Mouse (Mus musculus): ENCODE measurements around the gene Zfr2. TPM values are rescaled to one million over a fixed set of nuclear protein-coding genes. Genes with fewer than 3 reads are reported as not detected.
A peak's percentile ranks its signal among the peaks of the same experiment; 100 is the strongest.

Gene Zfr2
- polyA plus RNA-seq, 1 experiment from 2014 or later: 7.9 TPM

DNA sequence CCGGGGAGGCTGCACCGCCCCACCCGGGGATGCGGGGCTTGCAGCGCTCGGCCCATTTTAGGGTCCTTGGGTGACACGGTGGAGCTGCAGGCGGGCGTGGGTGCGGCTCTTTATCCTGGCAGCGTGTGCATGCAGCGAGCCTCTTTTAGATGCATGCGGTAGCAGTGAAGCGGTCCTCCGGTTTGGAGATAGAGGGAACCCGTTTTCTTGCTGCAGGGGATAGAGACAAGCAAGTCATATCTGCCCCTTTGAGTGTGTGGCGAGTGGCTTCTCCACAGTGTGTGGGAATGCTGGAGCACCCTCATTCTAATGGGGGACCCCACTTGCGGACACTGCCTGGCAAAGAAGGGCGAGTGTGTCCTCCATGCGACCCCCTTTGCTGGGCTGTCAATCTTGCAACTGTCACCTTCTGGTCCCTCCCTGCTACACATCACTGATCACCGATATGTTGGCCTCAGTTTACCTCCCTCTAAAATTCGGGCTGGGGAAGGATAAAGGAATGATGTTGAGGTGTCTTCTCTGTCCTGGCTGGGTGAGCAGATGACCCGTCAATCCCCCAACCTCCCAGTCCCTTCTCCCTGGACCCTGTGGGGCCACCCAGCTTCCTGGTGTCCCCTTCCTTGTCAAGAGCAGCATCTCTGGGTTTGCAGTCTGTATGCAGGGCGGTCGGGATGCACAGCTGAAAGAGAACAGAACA is 60.5 kb downstream of the Zfr2 start:
- Histone ChIP-seq H3K27ac (peak overlapping the region; percentile 85), H3K9me3 (no peaks in the 10 kb centered on the region), H3K4me2 (replicated peaks) (peak overlapping the region; percentile 95), H3K4me3 (replicated peaks) (peak overlapping the region; percentile 72), H3K27me3 (replicated peaks) (no peaks in the 10 kb centered on the region), H3K9ac (peak overlapping the region; percentile 85), H3K36me3 (no peaks in the 10 kb centered on the region; the same call in 1 of the 2 replicates), H3K4me1 (replicated peaks) (peaks cover 46% of the 10 kb centered on the region)
- WGBS: 2% methylated on average over 25 of the region's 25 CpGs
- no peak for ATAC-seq

DNA sequence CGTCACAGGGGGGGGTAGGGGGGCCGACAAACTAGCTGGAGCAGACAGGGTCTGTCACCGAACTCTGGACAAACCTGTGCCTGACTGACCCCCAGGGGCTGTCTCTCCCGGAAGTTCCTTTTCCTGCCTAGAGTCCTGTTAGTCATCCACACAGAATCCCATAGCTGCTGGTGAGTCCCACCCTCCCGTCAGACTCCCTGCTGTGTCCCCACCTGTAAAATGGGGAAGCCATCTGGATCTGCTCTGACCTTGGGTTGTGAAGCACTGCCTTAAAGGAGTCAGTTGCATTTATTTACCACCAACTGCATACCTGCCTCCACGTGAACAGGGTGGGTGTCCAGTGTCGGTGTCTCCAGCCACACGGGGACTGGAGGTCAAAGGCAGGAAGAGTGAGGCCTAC is 61.5 kb downstream of the Zfr2 start:
- H3K27me3 ChIP-seq (replicated peaks): no peaks in the 10 kb centered on the region
- H3K4me3 ChIP-seq (replicated peaks): peak overlapping the region; percentile 72
- peaks cover 43% of the 10 kb centered on the region for H3K4me1 ChIP-seq (replicated peaks)
- H3K4me2 ChIP-seq (replicated peaks): peak overlapping the region; percentile 95
- H3K36me3 ChIP-seq: no peaks in the 10 kb centered on the region; the same call in 1 of the 2 replicates
- no peak for ATAC-seq
- peak overlapping the region; percentile 85; the same call in 1 of the 2 replicates for H3K9ac ChIP-seq
- H3K27ac ChIP-seq: no peak overlapping the region
- WGBS: 31% methylated on average over 8 of the region's 8 CpGs
- no peaks in the 10 kb centered on the region for H3K9me3 ChIP-seq

GRCm38 (mm10) chr10:81295185-81295584 is 62.2 kb downstream of the Zfr2 start:
- ATAC-seq: no peak
- Histone ChIP-seq H3K27ac (no peak overlapping the region), H3K36me3 (no peaks in the 10 kb centered on the region; the same call in 1 of the 2 replicates), H3K4me3 (replicated peaks) (no peak overlapping the region), H3K4me1 (replicated peaks) (peaks cover 50% of the 10 kb centered on the region), H3K27me3 (replicated peaks) (no peaks in the 10 kb centered on the region), H3K4me2 (replicated peaks) (no peak overlapping the region), H3K9me3 (no peaks in the 10 kb centered on the region), H3K9ac (0 out of 2 replicates have a peak overlapping the region, but pooled peaks have one; percentile 85)
- 88% methylated on average over 6 of the region's 6 CpGs for WGBS

GRCm38 (mm10) chr10:81297246-81297645 is 64.3 kb downstream of the Zfr2 start:
- no peak for ATAC-seq
- Histone ChIP-seq H3K9ac (no peak overlapping the region), H3K4me3 (replicated peaks) (no peak overlapping the region), H3K27ac (peak overlapping the region; percentile 10; the same call in 1 of the 2 replicates), H3K4me1 (replicated peaks) (peaks cover 63% of the 10 kb centered on the region), H3K9me3 (no peaks in the 10 kb centered on the region), H3K4me2 (replicated peaks) (0 out of 2 replicates have a peak overlapping the region, but pooled peaks have one; percentile 11), H3K36me3 (no peaks in the 10 kb centered on the region; the same call in 1 of the 2 replicates), H3K27me3 (replicated peaks) (no peaks in the 10 kb centered on the region)
- WGBS: 78% methylated on average over 6 of the region's 6 CpGs

- no peaks in the 10 kb centered on the region; the same call in 1 of the 2 replicates for H3K36me3 ChIP-seq
- H3K4me2 ChIP-seq (replicated peaks): 0 out of 2 replicates have a peak overlapping the region, but pooled peaks have one; percentile 11
- peak overlapping the region; percentile 10; the same call in 1 of the 2 replicates for H3K9ac ChIP-seq
- no peaks in the 10 kb centered on the region for H3K9me3 ChIP-seq
- peak overlapping the region; percentile 10 for H3K27ac ChIP-seq
- no peak overlapping the region for H3K4me3 ChIP-seq (replicated peaks)
- peaks cover 67% of the 10 kb centered on the region for H3K4me1 ChIP-seq (replicated peaks)
- WGBS: 43% methylated on average over 10 of the region's 10 CpGs
- no peaks in the 10 kb centered on the region for H3K27me3 ChIP-seq (replicated peaks)
- ATAC-seq: no peak
Measured at GRCm38 (mm10) chr10:81297845-81298244, 64.9 kb downstream of the Zfr2 start.

DNA sequence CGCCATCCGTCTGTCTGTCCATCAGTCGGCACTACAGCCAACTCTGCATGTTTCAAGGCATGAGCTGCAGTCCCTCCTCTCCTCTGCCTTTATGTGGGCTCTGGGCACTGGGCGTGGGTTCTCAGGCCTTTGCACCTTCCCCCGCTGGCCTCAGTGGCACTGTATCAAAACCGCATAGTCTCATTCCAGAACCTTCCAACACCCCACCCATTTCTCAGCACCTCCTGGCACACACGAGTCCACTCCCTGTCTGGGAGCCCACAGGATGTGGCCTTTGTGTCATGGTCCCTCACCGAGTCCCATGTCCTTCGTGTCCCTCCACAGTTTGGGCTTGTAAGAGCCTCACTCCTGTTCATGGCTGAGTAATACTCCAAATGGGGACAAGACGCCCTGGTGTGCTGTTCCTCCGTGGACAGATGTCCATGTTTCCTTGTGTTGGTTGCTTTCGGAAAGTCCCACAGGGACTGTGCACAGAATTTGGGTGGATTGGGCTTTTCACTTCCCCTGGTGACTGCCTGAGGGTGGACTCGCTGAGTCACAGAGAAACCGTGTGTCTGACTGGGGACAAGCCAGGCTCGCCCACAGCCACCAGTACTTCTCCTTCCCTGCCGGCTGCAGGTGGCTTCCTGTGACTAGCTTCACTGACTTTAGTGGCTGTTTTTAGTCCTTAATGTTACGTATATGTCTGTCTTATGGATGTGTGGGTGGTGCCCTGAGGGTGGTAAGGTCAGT is 65.6 kb downstream of the Zfr2 start:
- Histone ChIP-seq H3K27me3 (replicated peaks) (no peaks in the 10 kb centered on the region), H3K4me2 (replicated peaks) (no peak overlapping the region), H3K4me3 (replicated peaks) (no peak overlapping the region), H3K36me3 (no peaks in the 10 kb centered on the region; the same call in 1 of the 2 replicates), H3K9ac (no peak overlapping the region), H3K27ac (peak overlapping the region; percentile 10; the same call in 1 of the 2 replicates), H3K9me3 (no peaks in the 10 kb centered on the region), H3K4me1 (replicated peaks) (peaks cover 74% of the 10 kb centered on the region)
- WGBS: 89% methylated on average over 17 of the region's 17 CpGs
- ATAC-seq: no peak

- H3K9me3 ChIP-seq: no peaks in the 10 kb centered on the region
- no peak overlapping the region for H3K4me2 ChIP-seq (replicated peaks)
- H3K4me1 ChIP-seq (replicated peaks): peaks cover 70% of the 10 kb centered on the region
- 0 out of 2 replicates have a peak overlapping the region, but pooled peaks have one; percentile 11 for H3K27ac ChIP-seq
- H3K36me3 ChIP-seq: no peaks in the 10 kb centered on the region; the same call in 1 of the 2 replicates
- WGBS: 83% methylated on average over 14 of the region's 14 CpGs
- H3K9ac ChIP-seq: peak overlapping the region; percentile 18; the same call in 1 of the 2 replicates
- no peak overlapping the region for H3K4me3 ChIP-seq (replicated peaks)
- H3K27me3 ChIP-seq (replicated peaks): no peaks in the 10 kb centered on the region
- ATAC-seq: no peak
Measured at GRCm38 (mm10) chr10:81299585-81300351, 66.8 kb downstream of the Zfr2 start.

- H3K9ac ChIP-seq: 0 out of 2 replicates have a peak overlapping the region, but pooled peaks have one; percentile 8
- H3K4me3 ChIP-seq (replicated peaks): no peak overlapping the region
- no peaks in the 10 kb centered on the region for H3K27me3 ChIP-seq (replicated peaks)
- H3K4me2 ChIP-seq (replicated peaks): no peak overlapping the region
- peaks cover 65% of the 10 kb centered on the region for H3K4me1 ChIP-seq (replicated peaks)
- 73% methylated on average over 9 of the region's 9 CpGs for WGBS
- H3K27ac ChIP-seq: 0 out of 2 replicates have a peak overlapping the region, but pooled peaks have one; percentile 11
- H3K9me3 ChIP-seq: no peaks in the 10 kb centered on the region
- ATAC-seq: no peak
- H3K36me3 ChIP-seq: no peaks in the 10 kb centered on the region; the same call in 1 of the 2 replicates
Measured at GRCm38 (mm10) chr10:81300352-81300907, 67.5 kb downstream of the Zfr2 start.

DNA sequence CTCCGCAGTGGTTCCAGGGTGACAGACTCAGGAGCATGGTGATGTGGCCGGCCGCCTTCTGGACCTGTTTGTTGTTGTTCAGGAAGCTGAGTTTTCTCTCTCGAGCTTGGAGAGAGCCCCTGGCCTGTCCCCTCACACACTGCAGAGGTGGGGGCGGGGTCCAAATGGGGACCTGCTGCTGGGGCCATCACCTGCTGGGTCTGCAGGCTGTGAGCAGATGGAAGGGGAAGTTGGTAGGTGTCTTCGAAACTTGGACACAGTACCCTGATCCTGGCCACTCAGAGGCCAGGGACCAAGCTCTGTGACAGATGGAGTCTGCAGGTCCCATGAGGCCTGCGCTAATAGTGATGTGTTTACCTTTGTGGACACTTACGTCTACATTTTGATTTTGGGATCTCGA is 68.4 kb downstream of the Zfr2 start:
- H3K4me1 ChIP-seq (replicated peaks): peaks cover 60% of the 10 kb centered on the region

More for the DNA sequence above, 68.4 kb downstream of the Zfr2 start:
- Histone ChIP-seq H3K27ac (no peak overlapping the region), H3K36me3 (peaks cover 8% of the 10 kb centered on the region), H3K9me3 (no peaks in the 10 kb centered on the region), H3K4me3 (replicated peaks) (no peak overlapping the region), H3K4me2 (replicated peaks) (no peak overlapping the region), H3K27me3 (replicated peaks) (no peaks in the 10 kb centered on the region), H3K9ac (no peak overlapping the region)
- WGBS: 80% methylated on average over 9 of the region's 9 CpGs
- no peak for ATAC-seq
